Mouse (Mus musculus): ENCODE results near the gene Commd6. TPM values are rescaled to one million over a fixed set of nuclear protein-coding genes. Genes with fewer than 3 reads are reported as not detected.
A peak's percentile ranks its signal among the peaks of the same experiment; 100 is the strongest.
"Not testable (repeated sequence)": the region's sequence is repeated elsewhere in the genome, so short reads cannot be mapped to it uniquely, and the experiment has no call there.

Gene Commd6
- total RNA-seq, 2 experiments from 2014 or later, result 29.3 to 30.5 TPM

GRCm38 (mm10) chr14:101613206-101613605 is 27.3 kb downstream of the Commd6 start:
- no peak for DNase-seq (ENCODE audit: low spot score)
- intact Hi-C loops (cut with DNase I), result loop anchor here (5.0 kb wide), 1 partner anchor 151 kb away; no protein-coding TSS in a partner anchor

GRCm38 (mm10) chr14:101610701-101611100 is 29.8 kb downstream of the Commd6 start:
- intact Hi-C loops (cut with DNase I), result loop anchor here (5.0 kb wide), 1 partner anchor 148 kb away; no protein-coding TSS in a partner anchor
- DNase-seq (ENCODE audit: low spot score), result no peak

- peak; percentile 67 for DNase-seq (ENCODE audit: low spot score)
- intact Hi-C loops (cut with DNase I), result loop anchor here (1.0 to 2.0 kb wide), 2 partner anchors 44 to 91 kb away; partner anchors contain the start of gene Uchl3
Observed at GRCm38 (mm10) chr14:101608519-101609368, 31.7 kb downstream of the Commd6 start, which contains the start of gene Tbc1d4. Tbc1d4 (minus strand) TSS chr14:101609191.

- no peak for DNase-seq (ENCODE audit: low spot score)
- intact Hi-C loops (cut with DNase I), result loop anchor here (2.0 kb wide), 1 partner anchor 45 kb away; the partner anchor contains the start of gene Uchl3
Observed at GRCm38 (mm10) chr14:101607631-101608518, 32.6 kb downstream of the Commd6 start.

GRCm38 (mm10) chr14:101605843-101606242 is 34.6 kb downstream of the Commd6 start:
- DNase-seq (ENCODE audit: low spot score), result no peak
- intact Hi-C loops (cut with DNase I), result no loop called here

GRCm38 (mm10) chr14:101602851-101603250 is 37.6 kb downstream of the Commd6 start:
- DNase-seq (ENCODE audit: low spot score), result no peak
- intact Hi-C loops (cut with DNase I), result no loop called here

- DNase-seq (ENCODE audit: low spot score), result no peak
- intact Hi-C loops (cut with DNase I), result no loop called here
Observed at GRCm38 (mm10) chr14:101597096-101597715, 43.3 kb downstream of the Commd6 start.

GRCm38 (mm10) chr14:101596691-101597090 is 43.8 kb downstream of the Commd6 start:
- intact Hi-C loops (cut with DNase I), result no loop called here

GRCm38 (mm10) chr14:101595301-101596080 is 45.0 kb downstream of the Commd6 start:
- no peak for DNase-seq (ENCODE audit: low spot score)
- intact Hi-C loops (cut with DNase I), result no loop called here

More at GRCm38 (mm10) chr14:101596691-101597090, 43.8 kb downstream of the Commd6 start:
- DNase-seq (ENCODE audit: low spot score), result no peak

- no peak for DNase-seq (ENCODE audit: low spot score)
- intact Hi-C loops (cut with DNase I), result no loop called here
Observed at GRCm38 (mm10) chr14:101594001-101594400, 46.5 kb downstream of the Commd6 start.

GRCm38 (mm10) chr14:101593340-101593739 is 47.1 kb downstream of the Commd6 start:
- intact Hi-C loops (cut with DNase I), result no loop called here
- DNase-seq (ENCODE audit: low spot score), result no peak

- intact Hi-C loops (cut with DNase I), result no loop called here
- DNase-seq (ENCODE audit: low spot score), result no peak
Observed at GRCm38 (mm10) chr14:101591101-101591500, 49.4 kb downstream of the Commd6 start.

- DNase-seq (ENCODE audit: low spot score); intact Hi-C loops (cut with DNase I): not testable (repeated sequence)
Observed at GRCm38 (mm10) chr14:101588209-101588991, 52.1 kb downstream of the Commd6 start.

GRCm38 (mm10) chr14:101587366-101588040 is 53.0 kb downstream of the Commd6 start:
- DNase-seq (ENCODE audit: low spot score); intact Hi-C loops (cut with DNase I): not testable (repeated sequence)

- intact Hi-C loops (cut with DNase I), result no loop called here
- no peak for DNase-seq (ENCODE audit: low spot score)
Observed at GRCm38 (mm10) chr14:101586096-101586495, 54.4 kb downstream of the Commd6 start.

Data from heart, postnatal 25 days (tissue).